Mouse (Mus musculus) neutrophil, adult 5-6 weeks (primary cell): ENCODE measurements around the gene Gm20388. TPM values are rescaled to one million over a fixed set of nuclear protein-coding genes. Genes with fewer than 3 reads are reported as not detected.

Experiments used
- ATAC-seq: fragments of 151-379, 151-347 bp; 2 replicates; pipeline ENCODE4 v1.8.0; 2017; ENCODE audit warnings: mild to moderate bottlenecking, moderate TSS enrichment; ENCODE audit not compliant: insufficient number of reproducible peaks, poor library complexity, low FRiP score, severe bottlenecking; ENCODE audit errors: extremely low read depth
- total RNA-seq: library from RNA; stranded (forward); fragments of 200-1000 nt; gene quantifications from 2 replicates; pipeline ENCODE4 v1.2.3, GENCODE M21; 2017

Gm20388 gene
- total RNA-seq, 1 experiment from 2014 or later = 10.8 TPM

DNA sequence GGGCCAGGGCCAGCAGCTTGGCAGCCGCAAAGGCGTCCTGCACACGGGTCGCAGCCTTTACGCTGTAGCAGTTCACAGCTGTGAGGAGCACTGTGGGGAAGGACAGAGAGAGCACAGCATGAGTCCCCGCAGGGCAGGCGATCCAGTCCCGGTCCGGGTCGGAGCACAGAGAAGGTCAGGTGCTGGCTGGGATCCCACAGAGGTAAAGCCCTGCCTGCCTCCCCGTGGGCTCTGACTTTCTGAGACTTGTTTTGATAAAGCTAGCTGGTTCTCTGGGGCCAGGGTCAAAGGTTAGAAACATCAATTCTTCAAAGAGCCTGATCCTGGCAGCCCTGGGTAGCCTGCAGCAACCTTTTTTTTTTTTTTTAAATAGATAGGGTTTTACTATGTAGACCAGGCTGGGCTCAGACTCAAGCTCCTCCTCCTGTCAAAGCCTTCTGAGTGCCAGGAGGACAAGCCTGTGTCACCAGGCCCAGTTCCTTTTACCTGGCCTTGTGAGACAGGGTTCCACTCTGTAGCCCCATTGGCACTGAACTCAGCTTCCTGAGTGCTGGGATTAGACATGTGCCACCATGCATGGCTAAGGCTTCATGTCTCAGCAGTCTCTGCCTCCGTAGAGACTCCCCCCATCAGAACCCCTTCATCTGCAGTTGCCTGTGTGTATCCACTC is 1986.0 kb downstream of the Gm20388 start:
- ATAC-seq = no peak

DNA sequence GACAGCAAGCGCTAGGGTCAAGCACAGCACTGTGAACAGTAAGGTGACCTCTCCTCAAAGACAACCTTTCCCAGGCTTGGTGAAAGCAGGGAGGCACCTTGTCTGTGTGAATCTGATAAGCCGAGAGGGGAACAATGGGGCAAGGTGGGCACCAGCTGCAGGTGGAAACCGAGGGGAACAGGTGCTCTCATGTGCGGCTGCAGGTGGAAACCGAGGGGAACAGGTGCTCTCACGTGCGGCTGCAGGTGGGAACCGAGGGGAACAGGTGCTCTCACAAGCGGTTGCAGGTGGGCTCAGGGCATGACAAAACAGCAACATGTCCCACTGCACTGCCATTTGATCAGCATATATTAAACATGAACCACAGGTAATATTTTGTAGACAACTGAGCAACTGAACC is 1986.6 kb downstream of the Gm20388 start:
- ATAC-seq = no peak

DNA sequence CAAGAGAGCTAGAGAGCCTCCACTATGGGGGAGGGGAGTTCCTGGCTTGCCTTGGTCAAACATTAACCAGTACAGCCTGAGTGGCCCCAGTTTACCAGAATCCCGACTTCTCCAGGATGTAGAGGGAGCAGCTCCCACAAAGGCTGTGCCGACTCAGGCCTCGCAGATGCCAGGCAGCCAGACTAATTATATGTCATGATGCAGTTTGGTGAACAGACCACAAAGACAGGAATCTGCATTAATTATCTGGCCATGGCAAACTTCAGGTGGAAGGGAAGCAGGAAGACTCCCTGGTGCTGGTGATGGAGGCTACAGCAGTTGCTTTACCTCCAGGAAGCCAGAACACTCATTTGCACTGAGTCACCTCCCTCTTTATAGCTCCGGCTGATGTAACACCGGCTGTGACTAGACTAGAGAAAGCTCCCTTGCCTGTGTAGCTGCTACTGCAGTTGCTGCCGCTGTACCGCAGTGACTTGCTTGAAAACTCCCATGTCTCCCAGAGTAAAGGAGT is 1987.3 kb downstream of the Gm20388 start:
- no peak for ATAC-seq

DNA sequence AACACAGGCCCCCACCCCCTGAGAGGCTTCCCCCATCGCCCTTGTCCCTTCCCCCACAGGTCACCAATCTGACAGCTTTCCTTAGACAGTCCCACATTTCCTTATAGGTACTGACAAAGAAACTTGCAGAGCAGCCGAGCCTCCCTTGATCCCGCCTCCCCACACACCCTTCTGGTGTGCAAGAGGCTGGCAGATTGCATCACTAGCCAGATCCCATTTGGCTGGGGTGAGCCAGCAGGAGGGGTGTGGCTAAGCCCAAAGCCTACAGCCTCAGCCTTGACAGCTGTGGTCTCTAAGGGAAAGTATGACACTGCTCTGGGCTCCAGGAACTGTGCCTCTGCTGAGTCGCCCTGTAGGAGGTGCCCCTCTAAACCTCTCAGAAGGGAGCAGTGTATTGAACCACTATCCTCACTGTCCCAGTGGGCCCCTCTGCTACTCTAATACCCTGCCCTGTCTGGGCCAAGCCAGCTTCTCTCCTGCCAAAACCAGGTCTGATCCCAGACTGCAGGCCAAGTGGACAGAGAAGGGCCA is 1987.8 kb downstream of the Gm20388 start:
- ATAC-seq = peak; percentile 49

DNA sequence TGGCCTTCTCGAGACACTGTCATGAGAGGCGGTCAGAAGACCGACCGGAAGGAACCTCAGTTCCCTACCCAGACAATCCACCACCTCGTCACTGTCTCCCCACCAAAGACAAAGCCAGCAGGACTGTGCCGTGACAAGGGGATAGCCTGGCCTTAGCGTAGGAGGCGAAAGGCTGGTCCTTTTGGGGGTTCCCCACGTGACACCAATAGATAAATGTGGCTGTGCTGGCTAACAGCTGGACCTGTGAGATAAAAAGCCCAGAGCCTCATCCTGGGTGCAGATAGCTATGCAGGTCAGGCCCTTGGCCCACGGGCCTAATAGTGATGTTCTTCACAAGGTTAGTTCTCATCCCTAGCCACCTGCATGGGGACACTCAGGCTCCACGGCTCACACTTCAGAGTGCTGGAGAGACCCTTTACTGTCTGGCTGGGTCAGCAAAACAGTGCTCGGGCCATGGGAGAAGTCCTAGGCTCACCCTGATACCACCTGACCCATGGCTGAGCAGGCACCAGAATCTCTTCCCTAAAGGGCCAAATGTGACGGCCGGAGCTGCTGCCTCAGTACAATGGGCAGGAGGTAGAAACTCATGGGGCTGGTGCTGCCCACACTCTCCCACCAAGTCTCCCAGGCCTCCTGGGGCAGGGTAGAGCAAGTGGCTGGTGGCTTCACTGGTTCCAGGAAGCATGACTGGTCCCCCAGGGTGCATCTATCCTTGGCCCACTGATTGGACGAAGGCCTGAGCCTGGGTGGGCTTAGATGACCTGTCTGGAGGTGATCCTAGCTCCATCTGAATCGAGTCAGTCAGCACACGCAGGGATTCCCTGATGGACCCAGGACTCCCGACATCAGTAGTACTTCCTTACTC is 1988.8 kb downstream of the Gm20388 start:
- no peak for ATAC-seq

DNA sequence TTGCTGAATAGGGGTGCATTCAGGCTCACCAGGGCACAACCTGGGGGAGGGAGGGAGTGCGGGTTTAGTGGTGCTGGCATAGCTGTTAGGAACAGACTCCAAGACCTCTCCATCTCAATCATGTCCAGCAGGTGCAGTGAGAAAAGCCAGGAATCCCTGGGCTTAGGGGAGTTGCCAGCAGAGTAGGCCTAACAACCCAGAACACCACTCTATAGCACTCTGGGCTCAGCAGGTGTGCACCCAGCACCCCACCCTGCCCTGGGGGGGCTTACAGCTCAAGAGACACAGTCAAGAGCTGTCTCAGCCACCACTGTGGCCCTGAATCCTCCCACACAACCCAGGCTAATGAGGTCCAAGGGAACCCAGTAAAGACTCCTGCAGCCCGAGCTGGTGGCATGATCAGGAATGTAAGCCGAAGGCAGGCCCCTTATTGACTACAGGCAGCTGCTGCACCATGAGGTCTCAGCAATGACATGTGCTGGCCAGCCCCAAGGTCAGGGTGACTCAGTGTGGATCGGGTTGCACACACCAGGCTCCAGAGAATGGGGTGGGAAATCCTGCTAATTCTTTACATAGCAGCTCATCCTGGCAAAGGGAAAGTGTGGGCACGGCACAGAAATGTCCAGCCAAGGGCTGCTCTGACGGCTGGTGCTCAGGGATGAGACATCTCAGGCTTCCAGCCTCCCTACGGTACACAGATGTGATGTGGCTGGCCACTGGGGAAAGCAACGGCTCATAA is 1991.0 kb downstream of the Gm20388 start:
- ATAC-seq = no peak

DNA sequence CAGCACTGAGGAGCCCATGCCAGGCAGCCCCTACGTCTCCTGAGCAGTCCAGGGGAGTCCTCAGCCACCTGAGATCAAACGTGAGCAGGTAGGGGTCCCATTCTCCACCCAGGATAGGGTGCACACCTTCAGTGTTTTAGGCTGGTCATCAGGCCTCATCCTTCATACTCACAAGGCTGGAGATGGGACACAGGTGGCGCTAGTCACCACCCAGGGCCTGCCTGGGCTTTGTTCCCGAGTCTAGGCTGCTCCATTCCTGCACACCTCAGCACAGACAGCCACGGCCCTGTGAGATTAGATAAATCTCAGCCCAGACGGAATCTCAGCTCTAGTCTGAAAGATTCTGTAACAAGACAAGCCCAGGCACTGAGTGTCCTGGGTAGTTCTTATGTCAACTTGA is 1993.3 kb downstream of the Gm20388 start:
- ATAC-seq = no peak

DNA sequence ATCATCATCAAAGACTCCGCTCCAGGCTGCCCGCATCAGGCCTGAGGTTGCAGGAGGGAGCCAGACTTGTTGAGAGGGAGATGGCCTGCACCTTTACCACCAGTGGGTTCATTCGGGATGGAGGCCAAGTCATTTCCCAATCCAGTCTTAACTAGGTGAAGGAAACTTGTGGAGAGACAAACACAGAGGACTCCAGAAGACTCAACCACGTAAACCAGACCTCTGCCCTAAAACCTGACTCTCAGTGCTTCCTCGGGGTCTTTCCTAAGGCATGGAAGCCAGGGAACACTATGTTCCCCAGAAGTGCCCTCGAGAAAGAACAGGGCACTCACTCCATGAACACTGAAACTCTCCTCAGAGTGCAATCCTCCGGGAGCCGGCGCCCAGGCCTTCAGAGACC is 1994.4 kb downstream of the Gm20388 start:
- ATAC-seq = no peak

DNA sequence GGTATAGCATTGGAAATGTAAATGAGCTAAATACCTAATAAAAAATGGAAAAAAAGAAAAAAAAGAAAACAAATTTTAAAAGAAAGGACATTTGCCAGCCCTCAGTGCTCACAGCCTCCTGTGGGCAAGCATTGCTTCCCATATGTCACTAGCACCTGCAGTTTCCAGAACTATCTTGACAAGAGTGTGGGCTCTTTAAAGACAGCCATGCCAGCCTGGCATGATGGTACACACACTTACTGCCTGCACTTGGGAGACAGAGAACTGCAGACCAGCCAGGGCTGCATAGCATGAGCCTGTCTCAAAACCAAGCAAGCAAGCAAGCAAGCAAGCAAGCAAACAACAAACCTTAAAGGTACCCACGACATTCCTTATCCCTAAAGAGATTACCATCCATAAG is 1994.8 kb downstream of the Gm20388 start:
- no peak for ATAC-seq

DNA sequence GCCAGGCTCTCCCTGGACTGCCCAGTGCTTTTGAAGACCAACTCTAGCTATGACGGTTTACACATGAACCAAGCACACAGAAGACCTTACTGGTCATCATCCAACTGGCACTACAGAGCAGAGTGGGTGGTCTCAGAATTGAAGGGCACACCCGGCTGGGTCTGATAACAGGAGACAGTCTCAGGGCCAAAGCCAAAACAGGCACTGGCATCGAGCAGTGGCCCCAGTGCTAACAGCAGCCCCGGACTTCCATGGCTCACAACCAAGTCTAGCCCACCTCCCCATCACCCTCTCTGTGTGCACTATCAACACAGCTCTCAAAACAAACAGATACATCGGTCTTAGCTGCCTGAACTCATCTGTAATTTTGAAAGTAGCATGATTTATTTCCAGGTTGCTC is 1995.2 kb downstream of the Gm20388 start:
- ATAC-seq = no peak

DNA sequence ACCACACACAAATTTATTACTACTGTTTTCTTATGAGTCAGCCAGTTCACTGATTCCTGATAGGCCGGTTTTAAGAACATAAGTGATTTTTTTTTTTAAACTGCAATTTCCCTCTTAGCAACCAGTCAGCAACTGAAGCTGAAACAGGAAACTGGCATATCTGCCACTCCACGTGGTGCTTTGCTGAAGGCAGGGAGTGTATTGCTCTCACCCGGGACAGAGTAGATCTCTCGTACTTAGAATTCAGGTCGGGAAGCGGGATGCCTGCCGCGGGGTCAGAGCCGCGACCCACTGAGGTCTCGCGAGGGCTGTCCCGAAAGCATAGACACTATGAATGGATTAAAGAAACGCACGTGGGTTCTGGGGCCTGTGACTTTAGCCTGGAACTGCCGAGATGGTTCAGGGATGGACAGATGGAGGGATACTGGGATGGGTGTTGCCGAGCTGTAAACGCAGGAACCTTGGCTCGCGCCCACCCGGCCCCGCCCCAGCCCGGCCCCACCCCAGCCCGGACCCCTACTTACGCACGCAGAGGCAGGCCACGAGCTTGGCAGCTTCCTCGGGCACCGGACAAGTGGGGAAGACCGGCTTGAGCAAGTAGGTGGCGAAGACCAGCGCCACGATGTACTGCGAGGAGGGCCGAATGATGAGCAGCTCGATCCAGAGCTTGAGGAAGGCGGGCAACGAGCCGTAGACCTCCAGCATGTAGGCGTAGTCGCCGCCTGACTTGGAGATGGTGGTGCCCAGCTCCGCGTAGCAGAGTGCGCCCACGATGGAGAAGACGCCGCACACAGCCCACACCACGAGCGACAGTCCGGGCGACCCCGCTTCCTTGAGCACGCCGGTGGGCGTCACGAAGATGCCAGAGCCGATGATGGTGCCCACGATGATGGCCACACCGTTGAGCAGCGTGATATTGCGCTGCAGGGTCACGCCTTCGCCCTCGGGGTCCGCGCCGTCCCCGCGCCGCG is 1996.2 kb downstream of the Gm20388 start:
- ATAC-seq = no peak; the same call in 1 of the 2 replicates

DNA sequence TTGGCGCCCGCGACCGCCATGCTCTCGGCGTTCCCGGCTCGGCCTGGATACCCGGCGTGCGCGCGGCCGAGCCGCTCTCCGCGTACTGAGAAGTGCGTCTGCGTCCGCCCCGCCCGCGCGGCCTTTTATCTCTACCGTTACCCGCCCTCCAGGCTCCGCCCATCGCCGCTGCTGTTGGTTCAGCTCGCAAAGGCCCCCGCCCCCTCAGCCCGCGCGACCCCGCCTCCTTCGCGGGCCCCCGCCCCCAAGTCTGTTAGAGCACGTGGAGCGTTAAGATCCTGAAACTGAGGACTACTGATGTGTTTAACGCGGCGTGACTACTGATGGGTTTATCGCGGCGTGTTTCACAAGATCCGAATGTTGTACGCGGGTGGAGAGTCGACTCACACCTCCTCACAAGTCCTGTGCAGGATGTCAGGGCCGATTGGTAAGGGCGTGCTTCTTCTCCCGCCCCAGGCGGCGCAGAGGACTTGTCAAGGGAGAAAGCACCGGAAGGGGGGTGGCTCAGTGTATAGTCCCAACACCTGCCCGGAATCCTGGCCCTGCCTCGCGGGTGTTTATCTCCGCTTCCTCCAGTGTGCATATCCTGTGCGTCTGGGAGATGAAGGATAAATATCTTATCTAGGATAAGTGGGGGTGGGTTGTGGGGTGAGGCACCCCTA is 1997.1 kb downstream of the Gm20388 start, which contains the start of gene Slc7a5:
TSS of gene Slc7a5 (minus strand) at position 108 of the 662 bp plus-strand sequence.
- peak; percentile 83 for ATAC-seq

DNA sequence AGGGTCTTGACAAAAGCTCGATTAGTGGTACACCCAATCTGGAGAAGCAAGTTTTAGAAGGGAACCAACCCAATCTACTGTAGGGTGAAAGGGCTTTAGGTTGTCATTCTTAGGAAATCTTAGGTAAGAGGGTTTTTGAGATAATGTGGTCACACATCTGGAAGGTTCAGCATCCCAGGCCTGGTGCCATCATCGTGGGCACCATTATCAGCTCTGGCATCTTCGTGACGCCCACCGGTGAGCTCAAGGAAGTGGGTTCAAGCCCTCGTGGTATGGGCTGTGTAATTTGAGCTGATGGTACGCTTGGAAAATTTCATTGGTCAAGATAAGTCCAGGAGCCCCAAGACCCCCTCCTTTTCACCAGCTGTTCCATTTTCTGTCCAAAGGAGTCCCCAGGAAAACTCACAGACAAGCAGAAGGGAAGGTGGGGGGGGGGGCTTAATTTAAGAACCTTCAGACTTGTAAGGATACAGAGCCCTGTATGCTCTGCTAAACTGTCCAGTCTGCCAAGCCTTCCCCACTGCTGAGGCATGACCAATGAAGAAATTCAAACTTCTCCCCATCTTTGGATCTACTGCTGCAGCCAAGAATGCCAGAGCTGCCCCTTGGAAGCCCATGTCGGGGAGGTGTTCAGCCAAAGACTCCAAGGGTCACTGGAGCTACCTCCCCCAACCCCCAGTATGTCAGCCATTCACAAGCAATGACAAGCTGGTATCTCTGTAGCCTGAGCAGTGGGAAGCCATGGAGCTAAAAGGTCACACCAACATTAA is 1997.9 kb downstream of the Gm20388 start:
- no peak for ATAC-seq

DNA sequence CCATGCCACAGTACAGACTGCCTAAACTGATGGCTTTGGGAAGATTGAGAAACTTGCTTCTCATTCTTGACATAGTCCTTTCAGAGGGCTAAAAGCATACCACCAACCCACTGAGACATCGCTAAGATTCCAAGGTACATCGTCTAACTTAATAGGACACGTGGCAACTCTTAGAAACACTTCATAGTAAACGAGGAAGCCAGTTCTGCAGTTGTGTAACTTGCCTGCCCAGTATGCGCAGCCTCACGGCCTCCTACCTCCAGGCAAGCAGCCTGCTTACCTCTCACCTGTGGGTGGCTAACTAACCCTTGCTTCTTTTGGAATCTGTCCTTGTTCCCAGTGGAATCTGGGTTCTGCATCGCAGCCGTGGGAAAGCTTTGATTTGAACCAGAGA is 1998.5 kb downstream of the Gm20388 start:
- no peak for ATAC-seq

DNA sequence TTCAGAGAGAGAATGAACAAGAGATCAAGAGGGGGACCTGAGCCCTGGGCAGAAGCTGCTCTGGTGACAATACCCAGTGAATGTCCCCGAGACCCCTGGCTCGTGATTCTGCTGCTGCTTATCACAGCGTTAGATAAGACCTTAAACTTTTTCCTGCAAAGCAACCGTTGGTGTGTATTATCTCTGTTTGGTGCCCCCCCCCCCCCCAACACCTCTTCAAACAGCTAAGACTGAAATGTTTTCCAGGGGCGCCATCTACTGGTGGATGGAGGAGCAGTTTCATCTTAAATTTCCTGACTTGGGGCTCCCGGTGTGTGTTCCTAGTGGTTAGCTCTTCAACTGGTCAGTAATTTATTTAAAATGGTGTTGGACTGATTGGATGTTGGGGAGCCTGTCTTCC is 1999.0 kb downstream of the Gm20388 start:
- no peak for ATAC-seq

DNA sequence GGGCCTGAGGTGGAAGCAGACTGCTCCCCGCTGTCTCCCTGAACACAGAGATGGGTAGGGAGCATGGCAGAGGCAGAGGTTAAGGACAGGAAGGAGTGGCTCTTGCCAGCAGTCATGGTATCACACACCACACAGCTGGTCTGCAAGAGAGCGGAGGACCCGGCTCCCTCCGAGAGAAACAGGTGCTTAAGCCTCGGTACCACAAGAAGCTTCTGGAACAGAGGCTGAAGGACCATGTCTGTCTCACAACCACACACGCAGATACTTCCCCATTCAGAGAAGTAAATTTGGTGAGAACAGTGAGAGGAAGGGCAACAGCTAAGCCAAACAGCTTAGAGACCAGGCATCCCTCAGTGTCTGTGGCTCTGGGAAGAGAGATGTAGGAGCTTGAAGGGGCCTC is 2000.8 kb downstream of the Gm20388 start:
- ATAC-seq = no peak

DNA sequence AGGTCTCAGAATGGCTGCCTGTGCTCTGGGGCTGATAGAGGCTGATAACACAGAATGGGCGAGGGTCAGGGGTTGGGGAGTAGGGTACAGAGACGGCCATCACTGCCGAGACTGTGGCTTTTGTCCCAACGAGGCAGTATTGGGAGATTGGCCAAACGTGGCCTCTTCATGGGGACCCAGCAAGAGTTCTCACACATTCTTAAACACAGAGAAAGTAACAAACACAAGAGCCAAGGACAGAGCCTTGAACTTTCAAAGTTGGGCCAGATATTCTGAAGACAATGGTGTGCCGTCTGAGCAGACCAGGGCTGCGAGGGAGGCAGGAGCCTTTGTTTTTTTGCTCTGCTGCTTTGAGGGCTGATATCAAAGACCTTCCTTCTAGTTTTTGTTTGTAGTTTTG is 2001.3 kb downstream of the Gm20388 start:
- ATAC-seq = no peak
